Mouse (Mus musculus): ENCODE measurements around the gene Whamm. TPM values are rescaled to one million over a fixed set of nuclear protein-coding genes. Genes with fewer than 3 reads are reported as not detected.
A peak's percentile ranks its signal among the peaks of the same experiment; 100 is the strongest.

Gene Whamm
- polyA plus RNA-seq, 1 experiment from 2014 or later, result 6.3 TPM

DNA sequence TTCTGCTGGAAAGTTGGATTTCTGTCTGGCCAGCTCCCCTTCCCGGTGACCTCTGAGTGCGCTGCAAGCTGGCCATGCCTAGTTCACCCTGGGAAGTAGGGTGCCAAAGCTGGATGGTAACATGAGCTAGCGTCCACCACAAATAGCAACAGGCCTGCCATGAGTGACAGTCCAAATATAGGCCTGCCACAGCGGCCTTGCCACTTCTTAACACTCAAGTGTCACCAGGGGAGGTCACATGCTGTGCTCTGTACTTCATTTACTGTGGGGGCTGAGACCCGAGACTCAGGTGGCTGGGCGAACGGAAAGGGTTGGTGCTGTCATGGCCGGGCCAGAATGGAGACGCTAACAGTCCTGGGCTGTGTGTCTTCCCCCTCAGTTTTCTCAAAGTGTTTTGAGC is 4.2 kb upstream of the Whamm start, which contains the start of gene Fsd2:
TSS of gene Fsd2 (minus strand) at position 53 of the 400 bp plus-strand sequence.
- no peaks in the 10 kb centered on the region for H3K9me3 ChIP-seq
- no peaks in the 10 kb centered on the region for H3K4me1 ChIP-seq (replicated peaks)
- no peak within 1 kb of the TSS for H3K27ac ChIP-seq
- 80% methylated on average over 9 of the region's 9 CpGs for WGBS
- H3K36me3 ChIP-seq, result no peaks in the 10 kb centered on the region
- H3K4me2 ChIP-seq (replicated peaks), result no peak within 1 kb of the TSS
- H3K9ac ChIP-seq, result no peak within 1 kb of the TSS
- H3K27me3 ChIP-seq (replicated peaks), result no peaks in the 10 kb centered on the region
- no peak within 1 kb of the TSS for H3K4me3 ChIP-seq (replicated peaks)
- no peak for ATAC-seq

DNA sequence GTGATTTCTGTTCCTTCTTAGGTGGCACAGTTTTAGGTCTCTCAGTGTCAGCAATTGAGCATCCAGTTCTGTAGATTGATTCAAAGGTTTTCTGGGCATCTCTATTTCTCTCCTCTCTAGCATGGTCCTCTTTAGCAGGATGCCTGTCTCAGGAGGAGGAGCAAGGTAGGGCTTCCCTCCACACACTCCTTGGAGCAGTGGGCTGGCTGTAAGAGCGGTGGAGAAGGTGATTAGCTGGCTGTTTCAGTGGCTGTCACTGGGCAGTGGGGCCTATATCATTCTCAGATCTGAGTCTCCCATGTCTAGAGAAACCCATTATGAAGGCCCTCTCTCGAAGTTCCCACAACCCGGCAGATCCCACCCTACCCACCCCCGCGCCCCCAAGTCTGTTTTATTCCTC is 3.7 kb upstream of the Whamm start:
- H3K27ac ChIP-seq, result no peak overlapping the region
- H3K36me3 ChIP-seq, result no peaks in the 10 kb centered on the region
- H3K27me3 ChIP-seq (replicated peaks), result no peaks in the 10 kb centered on the region
- H3K4me3 ChIP-seq (replicated peaks), result no peak overlapping the region
- 0 out of 2 replicates have a peak, but pooled peaks cover under 1% of the 10 kb centered on the region for H3K4me1 ChIP-seq (replicated peaks)
- no peak overlapping the region for H3K9ac ChIP-seq
- H3K9me3 ChIP-seq, result no peaks in the 10 kb centered on the region
- H3K4me2 ChIP-seq (replicated peaks), result no peak overlapping the region
- 94% methylated on average over 5 of the region's 5 CpGs for WGBS
- ATAC-seq, result no peak

DNA sequence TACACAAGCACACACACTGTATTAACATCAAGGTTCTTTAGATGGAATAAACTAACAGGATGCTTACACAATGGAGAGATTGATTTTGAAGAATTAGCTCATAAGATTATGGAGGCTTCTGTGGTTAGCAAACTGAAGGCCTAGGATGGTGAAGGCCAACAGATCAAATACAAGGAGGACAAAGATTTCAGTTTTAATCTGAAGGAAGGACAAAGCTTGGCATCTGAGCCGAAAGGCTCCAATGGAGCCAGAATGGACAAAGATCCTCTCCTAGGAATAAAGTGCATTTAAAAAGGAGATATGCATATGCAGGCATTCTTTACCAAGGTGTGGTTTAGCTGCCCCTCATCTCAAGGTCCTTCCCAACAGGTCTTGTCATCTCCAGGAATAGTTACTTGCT is 1.2 kb upstream of the Whamm start:
- Histone ChIP-seq H3K27ac (no peak overlapping the region), H3K27me3 (replicated peaks) (no peaks in the 10 kb centered on the region), H3K4me1 (replicated peaks) (peaks cover 6% of the 10 kb centered on the region; the same call in 1 of the 2 replicates), H3K4me2 (replicated peaks) (no peak overlapping the region), H3K36me3 (no peaks in the 10 kb centered on the region), H3K4me3 (replicated peaks) (no peak overlapping the region), H3K9me3 (no peaks in the 10 kb centered on the region), H3K9ac (no peak overlapping the region)
- WGBS, result 90% methylated on average over 1 of the region's 1 CpGs
- no peak for ATAC-seq

DNA sequence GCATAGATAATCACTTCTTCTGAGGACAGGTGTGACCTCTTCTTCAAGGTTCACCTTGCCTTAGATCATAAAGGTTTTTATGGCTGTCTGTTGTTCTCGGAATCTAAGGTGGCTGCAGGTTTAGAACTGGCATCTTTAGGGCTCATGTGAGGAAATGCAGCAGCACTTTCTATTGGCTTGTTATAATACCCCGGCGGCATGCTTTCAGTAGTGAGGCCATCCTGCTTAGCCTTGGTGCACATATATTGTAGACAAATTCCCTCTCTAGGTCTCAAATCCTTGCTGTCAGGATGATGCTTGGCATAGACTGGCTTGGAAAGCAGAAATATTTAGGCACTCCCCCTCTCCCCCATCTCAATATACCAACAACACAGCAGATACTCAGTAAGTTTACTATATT is 795 bp upstream of the Whamm start:
- ATAC-seq, result no peak
- H3K9ac ChIP-seq, result no peak overlapping the region
- H3K36me3 ChIP-seq, result 0 out of 2 replicates have a peak, but pooled peaks cover 4% of the 10 kb centered on the region
- no peak overlapping the region for H3K27ac ChIP-seq
- no peak overlapping the region for H3K4me2 ChIP-seq (replicated peaks)
- H3K4me1 ChIP-seq (replicated peaks), result peaks cover 6% of the 10 kb centered on the region; the same call in 1 of the 2 replicates
- H3K4me3 ChIP-seq (replicated peaks), result no peak overlapping the region
- WGBS, result 82% methylated on average over 3 of the region's 3 CpGs
- H3K27me3 ChIP-seq (replicated peaks), result no peaks in the 10 kb centered on the region
- no peaks in the 10 kb centered on the region for H3K9me3 ChIP-seq

DNA sequence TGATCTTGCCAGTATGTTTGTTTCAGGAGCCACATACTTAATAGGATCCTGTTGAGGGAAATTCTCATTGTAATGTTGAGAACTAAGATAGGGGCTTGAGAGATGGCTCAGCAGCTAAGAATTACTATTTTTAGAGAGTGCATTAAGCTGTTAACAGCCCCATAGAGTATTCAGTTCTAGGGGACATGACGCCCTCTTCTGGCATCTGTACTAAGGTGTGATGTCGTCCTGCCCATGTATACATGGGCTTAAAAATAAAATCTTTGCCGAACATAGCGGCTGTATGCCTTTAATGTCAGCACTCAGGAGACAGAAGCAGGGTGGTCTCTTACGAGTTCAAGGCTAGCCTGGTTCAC is 336 bp upstream of the Whamm start:
- Histone ChIP-seq H3K9ac (no peak overlapping the region), H3K4me1 (replicated peaks) (peaks cover 6% of the 10 kb centered on the region; the same call in 1 of the 2 replicates), H3K4me2 (replicated peaks) (peak overlapping the region; percentile 81), H3K27me3 (replicated peaks) (no peaks in the 10 kb centered on the region), H3K4me3 (replicated peaks) (peak overlapping the region; percentile 98), H3K9me3 (no peaks in the 10 kb centered on the region), H3K36me3 (0 out of 2 replicates have a peak, but pooled peaks cover 4% of the 10 kb centered on the region), H3K27ac (no peak overlapping the region)
- 5% methylated on average over 5 of the region's 5 CpGs for WGBS
- ATAC-seq, result no peak; the same call in 1 of the 2 replicates

DNA sequence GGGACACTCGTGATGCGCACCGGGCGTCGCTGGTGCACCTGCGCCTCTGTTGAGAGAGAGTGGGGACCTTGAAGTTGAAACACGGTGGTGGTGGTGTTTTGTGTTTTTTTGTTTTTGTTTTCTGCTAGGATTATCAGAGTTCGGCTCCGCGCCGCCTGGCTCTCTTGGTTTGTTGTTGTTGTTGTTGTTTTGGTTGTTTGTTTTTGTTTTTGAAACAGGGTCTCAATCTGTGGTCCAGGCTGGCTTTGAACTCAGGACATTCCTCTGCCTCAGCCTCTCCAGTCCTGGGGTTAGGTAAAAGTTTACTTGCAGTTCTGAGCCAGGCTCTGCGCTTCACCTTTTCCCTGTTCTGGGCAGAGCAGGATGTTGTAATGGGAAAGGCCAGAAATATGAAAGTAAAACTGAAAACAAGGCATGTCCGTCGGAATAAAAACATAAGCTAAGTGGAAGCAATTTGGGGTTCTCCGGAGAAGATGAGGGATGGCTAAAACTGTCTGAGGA is 925 bp downstream of the Whamm start:
- H3K27ac ChIP-seq, result peak overlapping the region; percentile 98
- H3K36me3 ChIP-seq, result 0 out of 2 replicates have a peak, but pooled peaks cover 4% of the 10 kb centered on the region
- peak overlapping the region; percentile 92 for H3K9ac ChIP-seq
- no peaks in the 10 kb centered on the region for H3K9me3 ChIP-seq
- no peaks in the 10 kb centered on the region for H3K27me3 ChIP-seq (replicated peaks)
- H3K4me1 ChIP-seq (replicated peaks), result peaks cover 6% of the 10 kb centered on the region; the same call in 1 of the 2 replicates
- peak overlapping the region; percentile 98 for H3K4me3 ChIP-seq (replicated peaks)
- no peak for ATAC-seq
- H3K4me2 ChIP-seq (replicated peaks), result peak overlapping the region; percentile 81
- WGBS, result 13% methylated on average over 15 of the region's 15 CpGs

DNA sequence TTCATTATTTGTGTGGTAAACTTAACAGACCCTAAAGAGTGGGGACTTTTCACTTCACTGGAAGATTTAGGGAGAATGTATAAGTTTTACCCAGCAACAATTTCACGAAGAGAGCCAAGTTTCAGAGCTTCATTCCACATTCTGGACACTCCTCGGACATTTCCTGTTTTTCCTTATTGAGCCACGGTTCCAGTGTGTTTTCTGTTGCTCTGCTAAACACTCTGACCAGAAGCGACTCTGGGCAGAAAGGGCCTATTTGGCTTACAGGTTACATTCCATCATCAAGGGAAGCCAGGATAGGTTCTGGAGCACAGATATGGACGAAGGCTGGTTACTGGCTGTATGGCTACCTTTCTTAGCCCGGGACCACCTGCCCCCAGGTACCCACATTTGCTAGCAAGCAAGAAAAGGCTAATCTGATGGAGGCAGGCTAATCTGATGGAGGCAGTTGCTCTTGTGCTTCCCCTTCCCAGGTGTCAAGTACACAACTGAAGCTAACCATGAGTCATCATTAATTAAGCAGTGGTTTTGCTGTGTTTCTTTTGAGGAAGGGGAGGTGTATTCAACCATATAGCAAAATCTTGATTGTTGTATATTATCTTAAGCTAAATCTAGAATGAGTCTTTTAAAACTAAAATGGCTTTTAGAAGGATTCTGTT is 1.7 kb downstream of the Whamm start:
- H3K4me1 ChIP-seq (replicated peaks), result peaks cover 6% of the 10 kb centered on the region; the same call in 1 of the 2 replicates
- 0 out of 2 replicates have a peak, but pooled peaks cover 4% of the 10 kb centered on the region for H3K36me3 ChIP-seq
- H3K9ac ChIP-seq, result no peak overlapping the region
- no peaks in the 10 kb centered on the region for H3K9me3 ChIP-seq
- ATAC-seq, result no peak
- H3K27ac ChIP-seq, result no peak overlapping the region
- H3K4me3 ChIP-seq (replicated peaks), result peak overlapping the region; percentile 98
- no peaks in the 10 kb centered on the region for H3K27me3 ChIP-seq (replicated peaks)
- H3K4me2 ChIP-seq (replicated peaks), result peak overlapping the region; percentile 81
- 58% methylated on average over 6 of the region's 6 CpGs for WGBS

DNA sequence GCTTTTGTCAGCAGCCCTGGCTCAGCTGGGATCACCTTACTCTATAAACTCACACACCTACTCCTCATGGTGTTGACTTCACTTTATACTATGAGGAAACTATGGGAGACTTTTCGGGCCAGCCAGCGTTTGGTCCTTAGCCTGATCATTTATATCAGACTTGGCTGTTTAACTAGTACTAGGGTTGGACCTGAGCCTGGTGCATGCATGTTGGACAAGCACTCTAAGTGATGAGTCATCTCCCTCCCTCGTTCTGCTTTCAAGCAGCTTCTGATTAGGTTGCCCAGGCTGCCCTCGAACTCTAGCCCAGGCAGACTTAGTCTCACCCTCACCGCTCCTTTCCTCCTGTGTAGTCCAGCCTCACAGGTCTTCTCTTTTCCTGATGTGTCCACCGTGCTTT is 2.3 kb downstream of the Whamm start:
- no peak overlapping the region for H3K9ac ChIP-seq
- no peak overlapping the region; the same call in 1 of the 2 replicates for H3K4me2 ChIP-seq (replicated peaks)
- peaks cover 7% of the 10 kb centered on the region; the same call in 1 of the 2 replicates for H3K36me3 ChIP-seq
- no peaks in the 10 kb centered on the region for H3K27me3 ChIP-seq (replicated peaks)
- peaks cover 6% of the 10 kb centered on the region; the same call in 1 of the 2 replicates for H3K4me1 ChIP-seq (replicated peaks)
- WGBS, result 77% methylated on average over 6 of the region's 6 CpGs
- no peak overlapping the region for H3K27ac ChIP-seq
- no peak overlapping the region for H3K4me3 ChIP-seq (replicated peaks)
- no peak for ATAC-seq
- no peaks in the 10 kb centered on the region for H3K9me3 ChIP-seq

DNA sequence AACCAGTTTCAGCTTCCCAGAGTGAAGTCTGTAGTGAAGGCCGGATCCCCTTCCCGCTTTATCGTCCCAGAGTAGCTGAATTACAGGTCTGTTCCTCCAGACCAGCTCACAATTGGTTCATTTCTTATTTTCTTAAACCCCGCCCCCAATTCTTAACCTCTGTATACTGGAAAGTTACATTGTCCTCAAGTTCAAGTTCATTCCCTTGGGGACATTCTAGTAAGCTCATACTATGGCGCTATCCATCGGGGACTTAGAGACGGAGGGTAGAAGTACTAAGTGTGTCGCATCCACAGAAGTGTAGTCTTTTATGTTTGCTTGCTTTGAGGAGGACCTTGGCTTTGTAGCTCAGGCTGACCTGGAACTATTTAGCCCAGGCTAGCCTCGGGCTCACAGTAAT is 2.8 kb downstream of the Whamm start:
- Histone ChIP-seq H3K27ac (no peak overlapping the region), H3K4me1 (replicated peaks) (peaks cover 6% of the 10 kb centered on the region; the same call in 1 of the 2 replicates), H3K9ac (no peak overlapping the region), H3K36me3 (peaks cover 11% of the 10 kb centered on the region; the same call in 1 of the 2 replicates), H3K4me2 (replicated peaks) (no peak overlapping the region), H3K27me3 (replicated peaks) (no peaks in the 10 kb centered on the region), H3K9me3 (no peaks in the 10 kb centered on the region), H3K4me3 (replicated peaks) (no peak overlapping the region)
- ATAC-seq, result no peak
- 96% methylated on average over 9 of the region's 9 CpGs for WGBS

DNA sequence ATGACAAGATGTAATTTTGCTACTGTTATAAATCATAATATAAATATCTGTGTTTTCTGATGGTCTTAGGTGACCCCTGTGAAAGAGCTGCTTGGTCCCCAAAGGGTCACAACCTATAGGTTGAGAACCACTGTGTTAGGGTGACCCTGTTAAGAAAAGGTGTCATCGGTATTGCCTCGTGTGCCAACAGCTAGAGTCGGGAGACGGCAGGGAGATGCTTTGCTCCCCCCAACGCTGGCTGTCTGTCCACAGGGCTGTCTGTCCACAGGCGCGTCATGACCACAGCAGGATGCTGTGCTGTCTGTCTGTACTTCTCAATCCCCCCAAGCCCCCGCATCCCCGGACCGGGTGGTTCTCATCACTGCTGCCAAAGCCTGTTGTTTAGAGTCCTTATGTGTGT is 4.5 kb downstream of the Whamm start:
- Histone ChIP-seq H3K9ac (no peak overlapping the region), H3K36me3 (peaks cover 11% of the 10 kb centered on the region; the same call in 1 of the 2 replicates), H3K4me3 (replicated peaks) (no peak overlapping the region), H3K9me3 (no peaks in the 10 kb centered on the region), H3K4me2 (replicated peaks) (no peak overlapping the region), H3K27ac (no peak overlapping the region), H3K27me3 (replicated peaks) (no peaks in the 10 kb centered on the region), H3K4me1 (replicated peaks) (peaks cover 6% of the 10 kb centered on the region; the same call in 1 of the 2 replicates)
- WGBS, result 88% methylated on average over 10 of the region's 10 CpGs
- no peak for ATAC-seq

DNA sequence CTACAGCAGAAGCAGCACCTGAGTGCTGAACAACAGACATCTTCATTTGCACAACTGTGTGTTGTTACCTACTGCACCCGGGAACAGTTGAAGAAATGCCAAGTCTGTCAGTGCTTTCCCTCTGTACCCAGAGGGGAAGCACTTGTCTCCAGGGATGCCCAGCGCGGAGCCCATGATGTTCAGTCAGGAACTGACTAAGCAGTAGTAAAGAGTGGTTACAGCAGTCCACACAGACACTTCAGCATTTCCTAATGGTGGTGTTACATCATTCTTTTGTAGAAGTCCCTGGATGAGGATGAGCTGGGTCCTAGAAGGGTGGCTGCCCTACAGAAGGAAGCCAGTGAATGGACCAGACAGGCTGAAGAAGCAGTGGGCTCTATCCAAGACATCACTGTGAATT is 6.8 kb downstream of the Whamm start:
- Histone ChIP-seq H3K4me2 (replicated peaks) (no peak overlapping the region), H3K4me1 (replicated peaks) (peaks cover under 1% of the 10 kb centered on the region; the same call in 1 of the 2 replicates), H3K27me3 (replicated peaks) (no peaks in the 10 kb centered on the region), H3K9me3 (no peaks in the 10 kb centered on the region), H3K27ac (no peak overlapping the region), H3K9ac (no peak overlapping the region), H3K36me3 (peaks cover 11% of the 10 kb centered on the region; the same call in 1 of the 2 replicates), H3K4me3 (replicated peaks) (no peak overlapping the region)
- ATAC-seq, result no peak
- 93% methylated on average over 3 of the region's 3 CpGs for WGBS

DNA sequence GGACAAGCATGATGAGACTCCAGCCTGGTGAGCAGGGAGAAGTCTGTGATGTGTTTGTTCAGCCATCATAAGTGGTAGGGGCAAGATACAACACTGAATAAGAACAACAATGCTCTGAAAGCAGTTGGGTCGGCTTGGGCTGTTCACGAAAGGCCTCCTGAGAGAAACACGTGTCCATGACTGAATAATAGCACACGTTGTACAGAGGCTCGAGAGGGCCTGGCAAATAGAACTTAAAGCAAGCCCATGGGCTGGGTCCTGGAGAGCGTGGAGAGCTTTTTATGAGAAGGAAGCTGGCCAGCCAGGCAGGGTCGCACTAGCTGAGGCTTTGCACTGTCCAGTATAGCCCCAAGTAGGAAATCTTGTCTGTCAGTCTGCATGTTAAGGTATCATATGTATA is 7.3 kb downstream of the Whamm start:
- no peak for ATAC-seq
- H3K9ac ChIP-seq, result no peak overlapping the region
- H3K4me3 ChIP-seq (replicated peaks), result no peak overlapping the region
- 87% methylated on average over 7 of the region's 7 CpGs for WGBS
- H3K9me3 ChIP-seq, result no peaks in the 10 kb centered on the region
- no peak overlapping the region for H3K4me2 ChIP-seq (replicated peaks)
- H3K27ac ChIP-seq, result no peak overlapping the region
- peaks cover 11% of the 10 kb centered on the region; the same call in 1 of the 2 replicates for H3K36me3 ChIP-seq
- H3K27me3 ChIP-seq (replicated peaks), result no peaks in the 10 kb centered on the region
- H3K4me1 ChIP-seq (replicated peaks), result no peaks in the 10 kb centered on the region
